Mouse (Mus musculus) stomach, embryonic 16.5 days (tissue): ENCODE data around the gene Angptl4. TPM values are rescaled to one million over a fixed set of nuclear protein-coding genes. Genes with fewer than 3 reads are reported as not detected.
"Not testable (repeated sequence)": the region's sequence is repeated elsewhere in the genome, so short reads cannot be mapped to it uniquely, and the experiment has no call there.

Experiments used
- ATAC-seq: fragments of 200-750 bp; cut with Nextera tagmentation; 2 replicates; pipeline ENCODE4 v1.8.0; 2017; ENCODE audit warnings: moderate number of reproducible peaks, moderate TSS enrichment; ENCODE audit not compliant: insufficient read depth, low FRiP score
- H3K27ac ChIP-seq: fragments of 300-500 bp; sonication (generic); 2 replicates; pipeline ENCODE4 v1.5.1; 2014; ENCODE audit warnings: low read length
- H3K27me3 ChIP-seq: fragments of 300-500 bp; sonication (generic); 2 replicates; pipeline ENCODE4 v1.6.1; 2014; ENCODE audit warnings: low read length, control low read depth, mixed read lengths; ENCODE audit not compliant: control insufficient read depth, insufficient read depth
- H3K36me3 ChIP-seq: fragments of 300-500 bp; sonication (generic); 2 replicates; pipeline ENCODE4 v1.6.1; 2014; ENCODE audit warnings: low read length; ENCODE audit not compliant: control insufficient read depth, insufficient read depth
- H3K4me1 ChIP-seq: fragments of 300-500 bp; sonication (generic); 2 replicates; pipeline ENCODE4 v1.6.1; 2014; ENCODE audit warnings: low read length, control low read depth, mixed read lengths; ENCODE audit not compliant: control insufficient read depth, insufficient read depth
- H3K4me2 ChIP-seq: fragments of 300-500 bp; sonication (generic); 2 replicates; pipeline ENCODE4 v1.6.1; 2014; ENCODE audit warnings: low read depth, low read length, mixed read lengths
- H3K4me3 ChIP-seq: fragments of 300-500 bp; sonication (generic); replicated peaks from 2 replicates; pipeline ENCODE4 v1.5.1; 2014; ENCODE audit warnings: mild to moderate bottlenecking, low read length
- H3K9ac ChIP-seq: fragments of 300-500 bp; sonication (generic); 2 replicates; pipeline ENCODE4 v1.6.1; 2014; ENCODE audit warnings: low read length
- H3K9me3 ChIP-seq: fragments of 300-500 bp; sonication (generic); replicated peaks from 2 replicates; pipeline ENCODE4 v1.6.1; 2016; ENCODE audit warnings: low read length, control low read depth; ENCODE audit not compliant: control insufficient read depth
- WGBS: fragments of 180-500 bp; shearing (Covaris S2); extraction: QIAGEN DNeasy Blood & Tissue Kit; methylation state at CpG from one replicate; pipeline ENCODE4 v1.1.7; 2014; 5-methylcytosine and 5-hydroxymethylcytosine counted together
- polyA plus RNA-seq: library from polyadenylated mRNA; unstranded; fragments of >200 nt; fragmentation: Nextera tagmentation; extraction: Ambion mirVana; gene quantifications from 2 replicates; pipeline ENCODE4 v1.2.1, GENCODE M21; 2015

The Angptl4 gene
- polyA plus RNA-seq, 1 experiment from 2014 or later: 30.7 TPM

DNA sequence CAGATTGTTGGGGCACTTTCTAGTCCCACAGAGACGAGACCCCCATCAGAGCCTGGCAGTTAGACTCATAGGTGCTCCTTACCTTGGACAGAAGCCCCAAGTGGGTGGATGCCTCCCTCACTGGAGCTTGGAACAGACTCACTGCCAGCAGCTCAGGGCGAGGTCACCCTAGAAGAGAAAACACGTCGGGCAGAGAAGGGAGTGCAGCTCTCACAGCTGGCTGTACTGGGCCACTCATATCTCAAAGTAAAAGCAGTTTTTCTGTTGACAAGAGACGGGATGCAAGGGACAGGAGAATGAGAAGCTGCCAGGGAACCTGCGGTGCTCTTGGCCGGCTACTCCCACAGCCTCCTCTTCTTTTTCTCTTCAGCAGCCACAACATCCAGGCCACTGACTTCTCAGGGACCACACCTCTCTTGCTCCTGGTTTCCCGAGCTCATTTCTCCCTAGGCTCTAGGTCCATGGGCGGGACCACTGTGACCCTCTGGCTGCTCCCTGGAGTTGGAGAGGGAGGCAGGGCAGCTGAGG, 49.0 kb downstream of the Angptl4 start:
- H3K9ac ChIP-seq, H3K4me1 ChIP-seq, H3K9me3 ChIP-seq, ATAC-seq, H3K4me3 ChIP-seq, H3K36me3 ChIP-seq, H3K27me3 ChIP-seq, H3K27ac ChIP-seq, H3K4me2 ChIP-seq: not testable (repeated sequence)
- 42% methylated on average over 9 of the region's 9 CpGs for WGBS

DNA sequence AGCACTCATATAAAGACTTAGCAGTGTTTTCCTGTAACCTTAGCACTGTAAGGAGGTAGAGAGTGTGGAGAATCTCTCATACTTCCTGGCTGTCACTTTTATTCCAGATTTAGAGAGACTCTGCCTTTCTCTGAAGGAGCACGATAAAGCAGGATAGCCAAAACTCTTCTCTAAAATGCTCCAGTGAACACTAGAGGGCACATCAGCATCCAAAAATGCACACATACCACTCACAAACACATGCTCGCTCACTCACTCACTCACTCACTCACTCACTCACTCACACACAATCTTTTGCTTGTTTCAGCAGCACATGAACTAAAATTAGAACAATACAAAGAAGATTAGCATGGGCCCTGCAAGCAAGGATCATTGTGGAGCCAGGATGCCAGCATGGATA, 52.4 kb downstream of the Angptl4 start:
- H3K9me3 ChIP-seq: no peaks in the 10 kb centered on the region
- WGBS: 66% methylated on average over 2 of the region's 2 CpGs
- no peak overlapping the region for H3K4me3 ChIP-seq

DNA sequence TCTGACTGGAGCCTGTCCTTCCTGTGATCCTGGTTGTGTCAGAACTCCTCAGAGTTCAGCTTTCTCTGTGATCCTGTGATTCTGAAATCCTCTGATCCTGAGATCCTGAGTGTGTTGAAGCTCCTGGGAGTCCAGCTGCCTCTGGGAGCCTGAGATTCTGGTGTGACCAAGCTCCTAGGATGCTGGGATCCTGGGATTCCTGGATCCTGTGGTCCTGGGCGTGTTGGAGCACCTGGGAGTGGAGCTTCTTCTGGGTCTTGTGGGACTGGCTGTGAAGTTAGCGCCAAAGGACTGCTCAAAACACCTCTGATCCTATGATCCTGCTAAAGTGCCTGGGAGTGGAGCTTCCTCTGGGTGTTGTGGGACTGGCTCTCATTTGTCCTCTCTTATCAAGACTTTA, 53.2 kb downstream of the Angptl4 start:
- H3K4me2 ChIP-seq: no peak overlapping the region
- H3K27ac ChIP-seq: no peak overlapping the region
- no peak overlapping the region for H3K4me3 ChIP-seq
- no peaks in the 10 kb centered on the region for H3K36me3 ChIP-seq
- no peak for ATAC-seq
- H3K4me1 ChIP-seq: no peaks in the 10 kb centered on the region
- no peaks in the 10 kb centered on the region for H3K9me3 ChIP-seq
- no peaks in the 10 kb centered on the region for H3K27me3 ChIP-seq
- WGBS: 74% methylated on average over 2 of the region's 2 CpGs
- H3K9ac ChIP-seq: no peak overlapping the region

More for the DNA sequence above, 52.4 kb downstream of the Angptl4 start:
- no peak for ATAC-seq
- Histone ChIP-seq H3K36me3 (no peaks in the 10 kb centered on the region), H3K4me1 (no peaks in the 10 kb centered on the region), H3K27ac (no peak overlapping the region), H3K4me2 (no peak overlapping the region), H3K27me3 (no peaks in the 10 kb centered on the region), H3K9ac (no peak overlapping the region)

Other genes with a start within 250 kb of the Angptl4 start
- gene Myo1f, start 226.1 kb downstream of the Angptl4 start, polyA plus RNA-seq: 6.3 and 7.9 TPM in 2 replicates
- 32.7 and 45.7 TPM in 2 replicates for gene Zfp414, start 152.7 kb downstream of the Angptl4 start, polyA plus RNA-seq
- gene Pram1, start 143.8 kb downstream of the Angptl4 start, polyA plus RNA-seq: 1.0 and 1.1 TPM in 2 replicates
- gene Hnrnpm, start 95.0 kb downstream of the Angptl4 start, polyA plus RNA-seq: 281 and 295 TPM in 2 replicates
- 56.0 and 58.8 TPM in 2 replicates for gene March2, start 63.2 kb downstream of the Angptl4 start, polyA plus RNA-seq
- 212 and 237 TPM in 2 replicates for gene Rab11b, start 21.3 kb downstream of the Angptl4 start, polyA plus RNA-seq
- 24.8 and 29.0 TPM in 2 replicates for gene Kank3, start 28.7 kb upstream of the Angptl4 start, polyA plus RNA-seq
- gene Rps28, start 42.7 kb upstream of the Angptl4 start, polyA plus RNA-seq: 740 and 935 TPM in 2 replicates
- gene Ndufa7, start 42.7 kb upstream of the Angptl4 start, polyA plus RNA-seq: 442 and 446 TPM in 2 replicates
- 52.0 and 54.0 TPM in 2 replicates for gene Cd320, start 61.3 kb upstream of the Angptl4 start, polyA plus RNA-seq
- not detected in 2 replicates for gene Gm7029, start 92.0 kb upstream of the Angptl4 start, polyA plus RNA-seq
- 6.9 and 7.9 TPM in 2 replicates for gene Kifc1, start 108.8 kb upstream of the Angptl4 start, polyA plus RNA-seq
- 0.39 and 0.40 TPM in 2 replicates for gene Platr17, start 123.3 kb upstream of the Angptl4 start, polyA plus RNA-seq
- 40.9 and 44.4 TPM in 2 replicates for gene Daxx, start 127.6 kb upstream of the Angptl4 start, polyA plus RNA-seq
- 58.4 and 68.7 TPM in 2 replicates for gene Tapbp, start 134.1 kb upstream of the Angptl4 start, polyA plus RNA-seq
- gene Zbtb22, start 134.1 kb upstream of the Angptl4 start, polyA plus RNA-seq: 11.4 and 12.5 TPM in 2 replicates
- 43.9 and 44.7 TPM in 2 replicates for gene Rgl2, start 147.7 kb upstream of the Angptl4 start, polyA plus RNA-seq
- 133 and 147 TPM in 2 replicates for gene Pfdn6, start 158.5 kb upstream of the Angptl4 start, polyA plus RNA-seq
- 19.0 and 23.1 TPM in 2 replicates for gene Wdr46, start 158.8 kb upstream of the Angptl4 start, polyA plus RNA-seq
- gene B3galt4, start 169.7 kb upstream of the Angptl4 start, polyA plus RNA-seq: 8.6 and 9.0 TPM in 2 replicates
- 42.6 and 45.0 TPM in 2 replicates for gene Vps52, start 174.0 kb upstream of the Angptl4 start, polyA plus RNA-seq
- gene Rps18, start 174.2 kb upstream of the Angptl4 start, polyA plus RNA-seq: 1,606 and 1,631 TPM in 2 replicates
- gene H2-K1, start 218.5 kb upstream of the Angptl4 start, polyA plus RNA-seq: 107 and 140 TPM in 2 replicates
- 8.1 and 10.7 TPM in 2 replicates for gene Ring1, start 242.8 kb upstream of the Angptl4 start, polyA plus RNA-seq
- 38.9 and 41.3 TPM in 2 replicates for gene H2-Ke6, start 246.2 kb upstream of the Angptl4 start, polyA plus RNA-seq
- gene Slc39a7, start 249.9 kb upstream of the Angptl4 start, polyA plus RNA-seq: 194 and 195 TPM in 2 replicates
- gene Rxrb, start 250.0 kb upstream of the Angptl4 start, polyA plus RNA-seq: 36.3 and 37.7 TPM in 2 replicates